Mouse (Mus musculus) forebrain, postnatal 0 days (tissue): ENCODE results near the gene Sardh. TPM values are rescaled to one million over a fixed set of nuclear protein-coding genes. Genes with fewer than 3 reads are reported as not detected.

Source experiments
- ATAC-seq: fragments of 200-750 bp; cut with Nextera tagmentation; 2 replicates; pipeline ENCODE4 v1.8.0; 2017; ENCODE audit warnings: mild to moderate bottlenecking, moderate library complexity
- DNase-seq: peaks from one replicate; pipeline ENCODE4 v3.0.0-alpha.2; 2015
- H3K27ac ChIP-seq: fragments of 300-500 bp; sonication (generic); 2 replicates; pipeline ENCODE4 v1.5.1; 2014; ENCODE audit warnings: low read depth, mild to moderate bottlenecking, antibody characterized with exemption, low read length, moderate library complexity, mixed read lengths
- H3K27me3 ChIP-seq: fragments of 300-500 bp; sonication (generic); 2 replicates; pipeline ENCODE4 v1.6.1; 2014; ENCODE audit warnings: mild to moderate bottlenecking, low read length, mixed read lengths; ENCODE audit not compliant: insufficient read depth
- H3K36me3 ChIP-seq: fragments of 300-500 bp; sonication (generic); 2 replicates; pipeline ENCODE4 v1.6.1; 2014; ENCODE audit warnings: mild to moderate bottlenecking, moderate library complexity; ENCODE audit not compliant: insufficient read depth
- H3K4me1 ChIP-seq: fragments of 300-500 bp; sonication (generic); 2 replicates; pipeline ENCODE4 v1.6.1; 2014; ENCODE audit warnings: antibody characterized with exemption; ENCODE audit not compliant: insufficient read depth
- H3K4me2 ChIP-seq: fragments of 300-500 bp; sonication (generic); 2 replicates; pipeline ENCODE4 v1.6.1; 2014; ENCODE audit warnings: low read depth, mild to moderate bottlenecking, moderate library complexity
- H3K4me3 ChIP-seq: fragments of 300-500 bp; sonication (generic); 2 replicates; pipeline ENCODE4 v1.5.1; 2014; ENCODE audit warnings: low read depth, low read length, mixed read lengths
- H3K9ac ChIP-seq: fragments of 300-500 bp; sonication (generic); 2 replicates; pipeline ENCODE4 v1.6.1; 2014; ENCODE audit warnings: mild to moderate bottlenecking
- H3K9me3 ChIP-seq: fragments of 300-500 bp; sonication (generic); 2 replicates; pipeline ENCODE4 v1.6.1; 2016; ENCODE audit warnings: low read length
- CTCF ChIP-seq: sonication (generic); IDR thresholded peaks from 2 replicates; pipeline ENCODE4 v1.5.1; 2016; ENCODE audit warnings: antibody characterized with exemption, control low read depth, low read depth
- WGBS: fragments of 180-500 bp; shearing (Covaris S2); extraction: QIAGEN DNeasy Blood & Tissue Kit; methylation state at CpG from one replicate; pipeline ENCODE4 v1.1.7; 2014; 5-methylcytosine and 5-hydroxymethylcytosine counted together
- polyA plus RNA-seq: library from polyadenylated mRNA; unstranded; fragments of >200 nt; fragmentation: Nextera tagmentation; extraction: Ambion mirVana; gene quantifications from 2 replicates; pipeline ENCODE4 v1.2.1, GENCODE M21; 2015
- total RNA-seq: library from RNA; depleted of rRNA; stranded (reverse); fragments of >200 nt; gene quantifications from 2 replicates; pipeline ENCODE4 v1.2.3, GENCODE M21; 2014

Sardh gene
- total and polyA plus RNA-seq, 2 experiments from 2014 or later = 5.7 to 7.2 TPM

DNA sequence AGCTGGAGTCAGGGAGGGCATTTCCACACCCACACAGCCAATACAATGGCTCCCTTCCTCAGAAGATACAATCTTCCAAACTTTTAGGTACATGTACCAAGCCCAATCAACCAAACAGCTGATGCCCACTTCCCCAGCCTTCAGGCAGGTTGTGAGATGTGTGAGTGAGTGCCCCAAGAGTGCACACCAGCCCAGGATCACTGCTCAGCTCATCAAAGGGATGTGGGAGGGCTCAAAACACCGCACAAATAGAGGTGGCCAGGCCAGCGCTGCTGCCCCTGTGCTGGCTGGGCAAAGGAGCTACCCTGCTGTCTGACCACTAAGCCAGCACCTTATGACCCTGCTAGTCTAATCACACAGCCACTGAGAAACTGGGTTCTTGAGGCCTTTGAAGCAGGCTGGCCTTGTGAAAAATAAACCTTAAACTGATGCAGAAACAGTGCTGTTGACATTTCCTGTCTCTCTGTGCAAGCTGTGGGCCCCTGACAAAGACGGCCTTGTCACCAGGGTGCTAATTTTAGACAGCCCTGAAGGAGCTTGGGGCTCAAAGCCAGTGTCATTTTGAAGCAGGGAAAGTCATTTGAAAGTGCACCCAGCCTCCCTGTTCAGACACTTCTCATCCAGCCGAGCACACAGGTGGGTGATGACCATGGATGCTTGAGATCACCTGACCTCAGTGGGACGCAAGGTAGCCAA lies 49.4 kb downstream of the Sardh start:
- WGBS = 68% methylated on average over 5 of the region's 5 CpGs
- DNase-seq = no peak
- H3K4me2 ChIP-seq = no peak overlapping the region
- H3K9me3 ChIP-seq = no peaks in the 10 kb centered on the region
- H3K9ac ChIP-seq = no peak overlapping the region
- H3K4me1 ChIP-seq = no peaks in the 10 kb centered on the region
- H3K27ac ChIP-seq = no peak overlapping the region
- no peak overlapping the region for H3K4me3 ChIP-seq
- TF ChIP-seq CTCF = no peak
- no peaks in the 10 kb centered on the region for H3K36me3 ChIP-seq
- H3K27me3 ChIP-seq = no peaks in the 10 kb centered on the region
- ATAC-seq = no peak

- Histone ChIP-seq H3K4me1 (no peaks in the 10 kb centered on the region), H3K27ac (no peak overlapping the region), H3K4me3 (no peak overlapping the region), H3K9ac (no peak overlapping the region), H3K36me3 (no peaks in the 10 kb centered on the region), H3K27me3 (no peaks in the 10 kb centered on the region), H3K4me2 (no peak overlapping the region), H3K9me3 (no peaks in the 10 kb centered on the region)
- WGBS = 65% methylated on average over 4 of the region's 4 CpGs
- no peak for TF ChIP-seq CTCF
- no peak for ATAC-seq
- no peak for DNase-seq
These were observed 58.1 kb downstream of the Sardh start for GRCm38 (mm10) chr2:27189994-27190393.

DNA sequence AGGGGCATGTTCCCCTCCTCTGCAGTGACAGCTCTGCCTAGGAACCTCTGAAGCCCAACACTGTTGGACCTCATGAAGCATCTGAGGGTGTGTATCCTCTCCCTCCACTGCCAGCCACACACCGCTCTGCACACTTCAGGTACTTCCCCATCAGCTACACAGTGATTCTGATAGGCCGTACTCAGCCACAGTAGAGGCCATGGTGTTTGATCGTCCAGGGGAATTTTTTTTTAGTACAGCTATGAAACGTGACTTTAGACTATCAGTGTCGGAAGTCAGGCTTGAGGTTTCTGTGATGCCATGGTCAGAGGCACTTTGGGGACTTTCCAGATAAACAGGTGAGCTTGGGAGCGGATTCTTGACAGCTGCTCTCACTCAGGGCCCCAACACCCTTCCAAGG lies 60.6 kb downstream of the Sardh start:
- no peaks in the 10 kb centered on the region for H3K36me3 ChIP-seq
- H3K9me3 ChIP-seq = no peaks in the 10 kb centered on the region
- H3K9ac ChIP-seq = no peak overlapping the region
- no peak overlapping the region for H3K4me2 ChIP-seq
- DNase-seq (no peak), ATAC-seq (no peak)
- no peak overlapping the region for H3K27ac ChIP-seq
- H3K4me3 ChIP-seq = no peak overlapping the region
- no peaks in the 10 kb centered on the region for H3K27me3 ChIP-seq
- no peaks in the 10 kb centered on the region for H3K4me1 ChIP-seq
- WGBS = 80% methylated on average over 6 of the region's 6 CpGs
- TF ChIP-seq CTCF = no peak

DNA sequence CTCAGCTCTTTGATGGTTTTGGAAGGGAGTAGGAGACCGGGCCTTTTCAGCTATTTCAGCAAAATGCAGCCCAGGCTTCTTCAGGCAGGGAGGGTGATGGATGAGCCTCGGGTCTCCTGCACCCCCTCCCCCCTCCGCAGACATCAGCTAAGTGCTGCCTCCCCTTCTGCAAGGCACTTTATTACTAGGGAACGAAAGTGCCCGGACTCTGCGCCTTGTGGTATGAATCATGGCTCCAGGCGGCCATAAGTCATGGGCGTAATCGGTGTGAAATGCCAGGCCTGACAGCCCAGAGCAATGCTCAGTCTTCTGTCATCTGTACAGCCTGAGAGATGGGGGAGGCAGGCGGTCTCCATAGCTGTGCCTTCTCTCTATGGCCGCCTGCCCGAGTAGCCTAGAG lies 64.4 kb downstream of the Sardh start:
- Histone ChIP-seq H3K4me1 (no peaks in the 10 kb centered on the region), H3K27me3 (no peaks in the 10 kb centered on the region), H3K27ac (no peak overlapping the region), H3K9ac (no peak overlapping the region), H3K9me3 (no peaks in the 10 kb centered on the region), H3K4me2 (no peak overlapping the region), H3K36me3 (no peaks in the 10 kb centered on the region), H3K4me3 (no peak overlapping the region)
- DNase-seq (no peak), ATAC-seq (no peak)
- no peak for TF ChIP-seq CTCF
- 89% methylated on average over 12 of the region's 12 CpGs for WGBS

DNA sequence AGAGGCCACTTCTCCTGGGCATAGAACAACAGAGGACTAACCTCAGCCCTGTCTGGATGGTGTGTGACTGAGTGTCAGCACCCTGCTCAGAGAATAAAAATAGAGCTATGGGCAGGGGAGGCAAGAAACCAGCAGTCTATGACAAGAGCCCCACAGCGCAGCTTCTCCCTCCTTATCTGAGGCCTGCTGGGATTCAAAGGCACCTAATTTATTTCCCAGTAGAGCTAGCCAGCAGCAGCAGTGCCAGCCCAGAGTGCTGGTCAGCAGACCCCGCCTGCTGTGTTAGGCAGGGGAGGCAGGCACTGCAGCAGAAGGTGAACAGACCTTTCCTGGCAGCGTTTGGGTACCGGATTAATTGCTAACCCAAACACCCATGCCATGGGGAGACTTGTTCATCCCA lies 66.2 kb downstream of the Sardh start:
- no peaks in the 10 kb centered on the region for H3K9me3 ChIP-seq
- no peaks in the 10 kb centered on the region for H3K36me3 ChIP-seq
- DNase-seq = no peak
- ATAC-seq = no peak
- no peak overlapping the region for H3K4me2 ChIP-seq
- no peak overlapping the region for H3K27ac ChIP-seq
- H3K27me3 ChIP-seq = no peaks in the 10 kb centered on the region
- H3K4me1 ChIP-seq = no peaks in the 10 kb centered on the region
- H3K9ac ChIP-seq = no peak overlapping the region
- TF ChIP-seq CTCF = no peak
- H3K4me3 ChIP-seq = no peak overlapping the region
- 61% methylated on average over 4 of the region's 4 CpGs for WGBS

GRCm38 (mm10) chr2:27179101-27179500 lies 69.0 kb downstream of the Sardh start:
- H3K4me2 ChIP-seq = no peak overlapping the region
- 61% methylated on average over 8 of the region's 8 CpGs for WGBS
- ATAC-seq (peak; percentile 72), DNase-seq (peak; percentile 12)
- H3K9ac ChIP-seq = no peak overlapping the region
- H3K27me3 ChIP-seq = no peaks in the 10 kb centered on the region
- no peaks in the 10 kb centered on the region for H3K4me1 ChIP-seq
- no peak overlapping the region for H3K27ac ChIP-seq
- no peak overlapping the region for H3K4me3 ChIP-seq
- H3K36me3 ChIP-seq = no peaks in the 10 kb centered on the region
- H3K9me3 ChIP-seq = no peaks in the 10 kb centered on the region
- no peak for TF ChIP-seq CTCF

DNA sequence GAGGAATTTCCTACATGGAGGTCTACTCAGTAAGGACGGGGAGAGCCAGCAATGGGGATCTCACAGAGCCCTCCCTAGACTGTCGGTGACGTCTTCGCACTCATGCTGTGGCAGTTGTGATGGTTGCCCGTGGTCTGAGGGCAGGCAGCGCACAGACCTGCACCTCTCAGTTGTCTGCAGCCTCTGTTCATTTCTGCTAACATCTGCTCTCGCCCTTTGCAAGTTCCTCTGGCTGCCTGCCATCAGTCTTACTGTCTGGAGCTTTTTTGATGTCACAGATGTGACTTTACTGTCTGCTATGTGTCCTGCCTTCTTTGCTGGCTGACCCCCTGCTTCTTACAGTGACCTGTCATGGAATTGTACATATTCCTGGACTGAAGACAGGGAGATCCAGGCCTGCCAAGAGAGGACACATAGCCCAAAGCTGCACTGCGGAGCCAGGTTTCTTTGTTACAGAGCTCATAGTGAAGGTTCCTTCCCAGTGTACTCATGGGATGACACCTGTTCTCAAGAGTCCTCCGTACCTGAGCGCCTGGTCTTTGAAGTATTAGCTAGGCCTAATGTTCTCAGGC lies 72.4 kb downstream of the Sardh start:
- no peak overlapping the region for H3K9ac ChIP-seq
- H3K4me2 ChIP-seq = no peak overlapping the region
- no peaks in the 10 kb centered on the region for H3K4me1 ChIP-seq
- 73% methylated on average over 10 of the region's 10 CpGs for WGBS
- no peaks in the 10 kb centered on the region for H3K36me3 ChIP-seq
- ATAC-seq (no peak), DNase-seq (peak; percentile 24)
- H3K4me3 ChIP-seq = no peak overlapping the region
- H3K27me3 ChIP-seq = no peaks in the 10 kb centered on the region
- TF ChIP-seq CTCF = no peak
- no peak overlapping the region for H3K27ac ChIP-seq
- no peaks in the 10 kb centered on the region for H3K9me3 ChIP-seq
